Mouse (Mus musculus) left cerebral cortex, adult 18-20 months (tissue): ENCODE results near the gene Tdrd3. TPM values are rescaled to one million over a fixed set of nuclear protein-coding genes. Genes with fewer than 3 reads are reported as not detected.

ENCODE experiments used
- DNase-seq, 2 experiments: peaks; one replicate each; pipeline ENCODE4 v3.0.0; 2021 to 2022; ENCODE audit warnings: low spot score in 2 of 2, mixed read lengths in 1 of 2
- total RNA-seq, 2 experiments: library from RNA; stranded (reverse); gene quantifications; 2 replicates each; pipeline ENCODE4 v1.2.3; 2021

Tdrd3 gene
- total RNA-seq, 2 experiments from 2014 or later, result 27.7 to 30.9 TPM

DNA sequence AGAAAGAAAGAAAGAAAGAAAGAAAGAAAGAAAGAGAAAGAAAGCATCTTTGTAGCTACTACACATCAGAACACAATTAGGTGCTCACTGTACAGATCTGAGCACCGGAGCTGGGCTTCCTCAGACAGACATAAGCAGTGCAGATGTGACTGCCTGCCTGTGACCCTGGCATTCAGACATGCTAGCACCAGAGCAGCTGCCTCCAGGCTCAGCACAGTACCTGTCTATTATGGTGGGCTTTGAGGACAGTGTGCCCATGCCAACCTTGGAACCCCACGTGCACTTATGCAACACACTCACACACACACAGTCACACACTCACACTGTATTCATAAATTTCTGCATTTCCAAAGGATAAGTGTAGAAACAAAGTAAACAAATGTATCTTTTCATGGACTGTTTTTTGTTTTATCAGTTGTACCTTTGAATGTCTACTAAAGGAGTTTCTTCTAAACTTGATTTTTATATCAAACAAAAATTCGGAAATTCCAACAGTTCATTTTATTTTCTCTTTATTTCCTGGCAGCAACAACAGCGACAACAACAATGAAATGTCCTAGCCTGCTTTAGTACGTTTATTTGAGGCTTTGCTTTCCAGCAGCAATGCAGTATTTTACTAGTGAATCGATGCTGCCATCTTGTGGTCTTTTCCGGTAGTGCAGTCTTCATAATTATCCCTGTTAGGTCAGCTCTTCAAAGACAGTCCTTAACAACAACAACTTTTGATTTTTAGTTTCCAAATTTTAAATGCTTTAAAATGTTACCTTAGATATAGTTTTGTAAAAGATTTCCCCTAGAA is 35.4 kb downstream of the Tdrd3 start:
- DNase-seq, result peak; percentile 71 to 87

GRCm38 (mm10) chr14:87455630-87456175 is 39.3 kb downstream of the Tdrd3 start:
- DNase-seq, result no peak

DNA sequence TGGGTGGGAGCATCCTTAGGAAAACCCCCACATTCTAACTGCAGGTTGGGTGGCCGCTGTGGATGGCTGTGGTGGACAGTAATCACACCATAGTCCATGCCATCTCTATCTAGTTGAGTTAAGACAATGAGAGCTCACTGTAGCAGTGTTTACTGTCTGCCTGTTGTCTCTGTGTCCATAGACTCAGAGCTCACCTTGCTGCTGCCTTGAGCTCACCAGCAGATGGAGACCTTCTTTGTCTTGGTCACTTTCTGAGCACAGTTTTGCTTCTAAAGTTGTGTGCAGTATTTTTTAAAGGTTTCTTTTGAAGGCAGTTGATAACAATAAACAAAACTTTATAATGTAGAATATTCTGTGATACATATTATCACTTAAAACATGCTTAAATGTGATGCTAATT is 43.3 kb downstream of the Tdrd3 start:
- no peak for DNase-seq

GRCm38 (mm10) chr14:87461543-87461942 is 45.1 kb downstream of the Tdrd3 start:
- DNase-seq, result no peak

- peak; percentile 84 to 91 for DNase-seq
Measured at GRCm38 (mm10) chr14:87463963-87464654, 47.7 kb downstream of the Tdrd3 start.

GRCm38 (mm10) chr14:87464655-87465054 is 48.2 kb downstream of the Tdrd3 start:
- DNase-seq, result no peak

DNA sequence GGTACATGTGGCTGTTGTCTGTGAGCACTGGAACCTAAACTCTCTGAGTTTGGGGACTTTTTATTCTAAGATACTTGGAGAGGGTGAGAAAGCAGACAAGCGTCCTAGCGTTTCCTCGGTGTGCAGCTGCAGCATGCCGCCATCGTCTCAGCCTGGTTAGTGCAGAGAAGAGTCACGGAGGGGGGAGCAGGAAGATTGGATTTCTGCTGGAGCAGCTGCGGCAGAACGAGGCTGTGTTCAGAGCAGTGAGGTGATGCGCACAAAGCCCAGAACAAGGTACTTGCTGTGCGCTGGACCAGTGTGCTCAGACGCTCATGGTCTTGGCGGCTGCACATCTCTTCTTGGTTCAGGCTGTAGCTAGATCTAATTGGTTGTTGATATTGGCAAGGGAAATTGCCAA is 51.1 kb downstream of the Tdrd3 start:
- no peak for DNase-seq

- DNase-seq, result no peak
Measured at GRCm38 (mm10) chr14:87471521-87471920, 55.1 kb downstream of the Tdrd3 start.

DNA sequence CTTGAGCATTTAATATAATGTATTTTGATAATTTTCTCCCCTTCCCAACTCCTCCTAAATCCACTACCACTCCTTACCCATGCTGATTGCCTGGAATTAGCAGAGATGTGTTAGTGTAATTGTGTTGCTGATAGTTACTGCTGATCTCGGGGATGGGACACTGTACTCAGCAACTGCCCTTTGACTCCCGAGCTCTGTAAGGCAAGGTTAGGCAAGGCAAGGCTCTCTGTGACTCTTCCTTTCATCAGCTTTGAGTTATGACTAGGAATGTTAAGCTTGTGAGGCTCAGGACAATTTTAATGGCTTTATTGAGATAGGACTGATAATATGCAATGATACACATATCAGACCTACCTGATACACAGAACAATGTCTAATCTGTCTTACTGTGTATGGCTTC is 56.3 kb downstream of the Tdrd3 start:
- DNase-seq, result no peak

DNA sequence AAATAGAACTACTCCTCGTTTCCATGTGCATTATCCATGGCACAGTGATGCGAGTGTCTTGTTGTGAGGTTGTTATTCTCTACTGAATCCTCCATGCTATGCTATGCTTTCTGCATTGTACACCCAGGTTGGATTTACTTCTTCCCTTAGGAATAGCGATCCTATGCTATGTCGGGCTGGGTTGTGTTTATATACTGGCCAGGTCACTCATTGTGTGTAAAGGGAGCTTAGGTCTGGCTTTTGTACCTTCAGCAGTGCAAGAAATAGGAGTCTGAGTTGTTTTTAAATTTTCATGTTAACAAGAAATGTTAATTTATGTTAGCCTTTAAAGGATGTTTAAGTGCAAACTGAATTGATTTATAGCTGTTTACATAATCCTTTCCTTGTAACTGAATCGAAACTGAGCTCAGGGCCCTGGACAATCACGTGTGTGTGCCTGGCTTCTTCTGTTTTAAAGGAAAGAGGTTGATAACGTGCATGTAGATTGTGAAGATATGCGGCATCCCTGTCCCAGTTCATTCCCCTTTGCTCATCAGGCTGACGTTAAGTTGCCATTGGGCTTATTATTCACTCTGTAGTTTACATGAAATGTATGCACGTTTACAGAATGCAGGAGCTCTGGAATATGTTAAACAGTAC is 59.4 kb downstream of the Tdrd3 start:
- DNase-seq, result no peak

DNA sequence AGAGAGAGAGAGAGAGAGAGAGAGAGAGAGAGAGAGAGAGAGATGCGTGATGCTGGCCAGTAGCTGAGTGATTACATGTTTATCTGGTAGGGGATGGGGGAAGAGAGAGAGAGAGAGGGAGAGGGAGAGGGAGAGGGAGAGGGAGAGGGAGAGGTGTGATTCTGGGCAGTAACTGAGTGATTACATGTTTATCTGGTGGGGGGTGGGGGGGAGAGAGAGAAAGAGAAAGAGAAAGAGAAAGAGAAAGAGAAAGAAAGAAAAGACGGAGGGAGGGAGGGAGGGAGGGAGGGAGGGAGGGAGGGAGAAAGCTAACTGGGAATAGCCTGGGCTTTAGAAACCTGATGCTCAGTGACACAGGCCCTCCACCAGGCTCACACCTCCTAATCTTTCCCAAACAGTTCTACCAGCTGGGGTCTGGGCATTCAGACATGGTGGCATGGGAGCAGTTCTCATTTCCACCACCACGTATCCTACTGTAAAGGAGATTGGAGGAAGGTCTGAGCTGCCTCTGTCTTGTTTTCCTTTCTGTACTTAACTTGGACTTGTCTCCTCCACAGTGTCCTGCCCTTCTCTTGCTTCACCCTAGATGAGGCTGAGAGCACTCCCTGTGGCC is 62.0 kb downstream of the Tdrd3 start:
- no peak for DNase-seq

DNA sequence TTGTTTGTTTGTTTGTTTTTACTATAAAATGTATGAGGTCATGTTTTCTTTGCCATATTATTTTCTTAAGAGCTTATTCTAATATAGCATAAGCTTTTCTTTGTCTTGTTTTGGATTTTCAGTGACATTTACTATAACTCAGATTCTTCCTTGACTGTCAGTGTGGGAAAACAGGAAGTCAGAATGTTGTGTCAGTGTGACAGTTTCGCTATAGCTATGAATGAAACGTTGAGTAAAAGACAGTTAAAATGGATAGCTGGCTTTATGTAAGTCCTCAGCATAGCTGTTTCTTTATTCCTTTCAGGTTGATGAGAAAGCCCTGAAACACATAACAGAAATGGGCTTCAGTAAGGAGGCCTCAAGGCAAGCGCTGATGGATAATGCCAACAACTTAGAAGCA is 69.4 kb downstream of the Tdrd3 start:
- no peak for DNase-seq

- DNase-seq, result no peak
Measured at GRCm38 (mm10) chr14:87497955-87498594, 81.6 kb downstream of the Tdrd3 start.

GRCm38 (mm10) chr14:87505924-87506323 is 89.5 kb downstream of the Tdrd3 start:
- no peak for DNase-seq

GRCm38 (mm10) chr14:87515281-87515680 is 98.8 kb downstream of the Tdrd3 start:
- no peak for DNase-seq

- no peak for DNase-seq
Measured at GRCm38 (mm10) chr14:87517381-87517780, 100.9 kb downstream of the Tdrd3 start.

DNA sequence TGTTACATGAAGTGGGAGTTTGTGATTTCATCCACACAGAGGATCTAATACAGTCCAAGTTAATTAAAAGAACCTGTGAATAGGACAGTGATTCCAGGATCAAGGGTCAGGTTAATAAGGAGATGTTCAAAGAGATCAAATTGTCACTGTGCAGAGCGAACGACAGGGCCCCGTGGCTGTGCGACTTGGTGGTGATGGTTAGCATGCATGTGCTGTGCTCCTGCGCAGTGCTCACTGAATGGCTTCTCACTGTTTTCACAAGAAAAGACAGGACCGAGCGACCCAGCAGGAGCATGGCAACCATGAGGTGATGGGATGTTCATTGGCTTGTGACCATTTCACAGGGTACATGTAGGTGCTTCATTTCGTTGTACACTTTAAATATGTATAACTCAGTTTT is 115.4 kb downstream of the Tdrd3 start:
- DNase-seq, result no peak

DNA sequence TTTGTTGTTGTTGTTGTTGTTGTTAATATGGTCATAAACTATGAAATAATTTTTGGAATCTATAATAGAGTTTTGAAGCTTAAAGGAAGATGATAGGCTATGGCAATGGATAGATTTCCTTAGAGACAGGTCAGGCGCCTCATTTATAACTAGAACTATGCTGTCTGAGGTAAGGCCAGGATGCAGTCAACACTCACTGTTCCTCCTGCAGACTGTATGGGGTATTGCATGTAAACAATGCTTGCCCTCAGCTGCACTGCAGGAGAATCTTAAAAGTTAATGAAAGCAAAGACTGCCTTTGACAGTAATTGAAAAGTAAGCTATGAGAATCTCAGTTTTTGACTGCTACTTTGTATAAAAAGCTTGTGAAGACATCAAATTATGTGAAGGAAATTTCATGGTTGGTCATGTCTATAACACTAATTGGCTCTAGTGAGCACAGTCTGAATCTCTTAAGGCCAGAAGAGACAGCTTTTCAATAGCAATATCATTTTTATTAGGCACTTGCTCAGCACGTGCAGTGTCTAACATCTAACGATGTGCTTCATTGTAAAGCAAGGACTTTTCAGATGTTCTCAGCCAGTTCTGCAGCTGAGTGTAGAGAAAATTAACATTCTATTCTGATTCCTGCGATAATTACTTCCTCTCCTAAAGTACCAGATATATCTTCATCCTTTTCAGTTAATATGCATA is 120.8 kb downstream of the Tdrd3 start:
- no peak for DNase-seq

GRCm38 (mm10) chr14:87549986-87550385 is 133.5 kb downstream of the Tdrd3 start:
- no peak for DNase-seq

- no peak for DNase-seq
Measured at GRCm38 (mm10) chr14:87552211-87552610, 135.8 kb downstream of the Tdrd3 start.
